Comparison of ENCODE assay signal across 8 mouse cellular contexts in the genomic region with DNA sequence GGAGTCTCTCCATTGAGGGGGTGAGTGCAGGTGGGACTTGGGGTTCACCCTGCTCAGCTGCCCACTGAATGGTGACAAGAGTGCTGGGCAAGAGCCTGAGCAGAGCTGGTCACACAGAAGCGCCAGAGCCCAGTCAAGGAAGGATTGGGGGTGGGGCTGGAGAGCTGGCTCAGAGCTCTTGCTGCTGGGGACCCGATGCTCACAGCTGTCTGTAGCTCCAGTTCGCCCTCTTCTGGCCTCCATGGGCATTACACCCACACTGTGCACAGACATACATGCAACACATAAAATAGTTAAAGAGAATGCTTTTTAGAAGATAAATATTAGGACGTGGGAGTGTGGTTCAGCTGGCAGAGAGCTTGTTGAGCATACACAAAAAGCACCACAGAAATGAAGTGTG. TPM values are rescaled to one million over a fixed set of nuclear protein-coding genes. Genes with fewer than 3 reads are reported as not detected.
DNase-seq lines count a peak whose midpoint lies in the region; ATAC-seq lines count a peak whose summit lies in the region.

No protein-coding gene starts in this region.

- no peaks in the 10 kb centered on the region for H3K27me3 ChIP-seq in hindbrain, embryonic 11.5 days (ENCODE audit: control insufficient read depth, insufficient read depth, low read length)
- no peaks in the 10 kb centered on the region for H3K27me3 ChIP-seq in hindbrain, embryonic 12.5 days

- no peak overlapping the region for H3K27ac ChIP-seq in hindbrain, embryonic 11.5 days (ENCODE audit: low read depth, low read length)
- H3K27ac ChIP-seq in hindbrain, embryonic 12.5 days, result no peak overlapping the region

- H3K36me3 ChIP-seq in hindbrain, embryonic 11.5 days (ENCODE audit: control insufficient read depth, insufficient read depth, low read length), result no peaks in the 10 kb centered on the region
- no peaks in the 10 kb centered on the region for H3K36me3 ChIP-seq in hindbrain, embryonic 12.5 days

- peak; percentile 39 for DNase-seq in hindbrain, embryonic 11.5 days (ENCODE audit: low spot score)
- DNase-seq in 416B (ENCODE audit: low read depth), result peak; percentile 24
- peak; percentile 13 for DNase-seq in T-cell, adult 2 months (ENCODE audit: low spot score)
- peak; percentile 35 to 38 for DNase-seq in lung, postnatal 4 days
- DNase-seq in adrenal gland, adult (ENCODE audit: inconsistent age in 2 of 2, low spot score in 1 of 2), result no peak
- no peak for DNase-seq in layer of hippocampus, adult 11-12 months (ENCODE audit: low spot score)
- no peak for DNase-seq in adrenal gland, postnatal 36 days

- no peak overlapping the region for H3K9ac ChIP-seq in hindbrain, embryonic 11.5 days (ENCODE audit: low read depth, low read length)
- no peak overlapping the region for H3K9ac ChIP-seq in hindbrain, embryonic 12.5 days

- H3K4me3 ChIP-seq in hindbrain, embryonic 11.5 days (ENCODE audit: low read depth, low read length), result no peak overlapping the region
- no peak overlapping the region for H3K4me3 ChIP-seq in hindbrain, embryonic 12.5 days

- no peak for ATAC-seq in hindbrain, embryonic 11.5 days (ENCODE audit: low FRiP score)
- no peak for ATAC-seq in hindbrain, embryonic 12.5 days (ENCODE audit: low FRiP score)

- H3K9me3 ChIP-seq in hindbrain, embryonic 11.5 days (ENCODE audit: control insufficient read depth, low read length), result no peaks in the 10 kb centered on the region
- H3K9me3 ChIP-seq in hindbrain, embryonic 12.5 days (replicated peaks), result 0 out of 2 replicates have a peak, but pooled peaks cover 6% of the 10 kb centered on the region

- H3K4me2 ChIP-seq in hindbrain, embryonic 11.5 days (replicated peaks; ENCODE audit: low read depth, low read length), result no peak overlapping the region
- H3K4me2 ChIP-seq in hindbrain, embryonic 12.5 days (replicated peaks), result no peak overlapping the region

- no peaks in the 10 kb centered on the region for H3K4me1 ChIP-seq in hindbrain, embryonic 11.5 days (replicated peaks; ENCODE audit: control insufficient read depth, insufficient read depth, low read length)
- 0 out of 2 replicates have a peak, but pooled peaks cover 1% of the 10 kb centered on the region for H3K4me1 ChIP-seq in hindbrain, embryonic 12.5 days

- 62% methylated on average over 4 of the region's 4 CpGs for WGBS in hindbrain, embryonic 11.5 days
- WGBS in hindbrain, embryonic 12.5 days, result 56% methylated on average over 4 of the region's 4 CpGs

RNA-seq across cellular contexts. Expression of a gene that starts 43.8 kb away (rescaled TPM):
- 0.22 and 0.25 TPM in 2 replicates for polyA plus RNA-seq in hindbrain, embryonic 11.5 days (2014; fragmentation: Nextera tagmentation; extraction: Ambion mirVana)
- polyA plus RNA-seq in hindbrain, embryonic 12.5 days (2016; fragmentation: Nextera tagmentation; extraction: Ambion mirVana), result 0.35 and 1.5 TPM in 2 replicates
- total RNA-seq in adrenal gland, postnatal 36 days (2021), result under 1 TPM; 0.16 to 0.33 TPM

RNA-seq across cellular contexts. Expression of a gene that starts 52.2 kb away (rescaled TPM):
- polyA plus RNA-seq in hindbrain, embryonic 11.5 days (2014; fragmentation: Nextera tagmentation; extraction: Ambion mirVana), result 390 and 420 TPM in 2 replicates
- polyA plus RNA-seq in hindbrain, embryonic 12.5 days (2016; fragmentation: Nextera tagmentation; extraction: Ambion mirVana), result 312 and 328 TPM in 2 replicates
- total RNA-seq in adrenal gland, postnatal 36 days (2021), result 100 to 1,000 TPM in 1 of 2 experiments, 10 to 100 TPM in 1; 82.3 to 120 TPM

Comparison
In these comparisons a context has a peak if more than half of its experiments do, and no peak if none do; other contexts are left out.
1. DNase-seq: peak in hindbrain, embryonic 11.5 days (single experiment), 416B (single experiment), T-cell, adult 2 months (single experiment) and lung, postnatal 4 days (2 of 2); none in adrenal gland, adult (0 of 2), layer of hippocampus, adult 11-12 months (single experiment) and adrenal gland, postnatal 36 days (0 of 2).